Mouse (Mus musculus): ENCODE results near the gene Sdhc.

DNA sequence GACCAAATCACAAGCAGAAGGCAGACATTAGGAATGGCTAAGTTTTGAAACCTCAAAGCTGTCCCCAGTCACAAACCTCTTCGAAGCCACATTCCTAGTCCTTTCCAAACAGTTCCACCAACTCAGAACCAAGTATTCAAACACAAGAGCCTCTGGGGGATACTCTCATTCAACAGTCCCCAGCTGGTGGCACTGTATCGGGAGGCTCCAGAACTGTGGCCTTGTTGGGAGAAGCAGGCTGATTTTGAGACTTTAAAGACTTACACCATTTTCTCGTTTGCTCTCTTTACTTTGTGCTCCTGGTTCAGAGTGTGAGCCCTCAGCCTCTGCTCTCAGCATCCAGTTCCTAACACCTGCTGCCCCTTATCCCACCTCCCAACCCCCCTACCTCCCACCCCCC is 32.6 kb upstream of the Sdhc start:
- no peak for TF ChIP-seq EP300 (IDR thresholded peaks at IDR 0.05; ENCODE audit: low read depth)
- no peak for TF ChIP-seq CTCF (IDR thresholded peaks at IDR 0.05; ENCODE audit: low read depth)

Measured in heart, postnatal 0 days (tissue).